Mouse (Mus musculus) midbrain, embryonic 11.5 days (tissue): ENCODE data around the gene Slx4. TPM values are rescaled to one million over a fixed set of nuclear protein-coding genes. Genes with fewer than 3 reads are reported as not detected.

ENCODE experiments used
- ATAC-seq: fragments of 200-750 bp; cut with Nextera tagmentation; 2 replicates; pipeline ENCODE4 v1.8.0; 2017; ENCODE audit warnings: moderate TSS enrichment, moderate library complexity; ENCODE audit not compliant: low FRiP score
- DNase-seq: peaks from one replicate; pipeline ENCODE4 v3.0.0; 2015; ENCODE audit warnings: low spot score; ENCODE audit errors: missing footprints
- H3K27ac ChIP-seq: fragments of 300-500 bp; sonication (generic); 2 replicates; pipeline ENCODE4 v1.5.1; 2014; ENCODE audit warnings: low read depth, low read length
- H3K27me3 ChIP-seq: fragments of 300-500 bp; sonication (generic); 2 replicates; pipeline ENCODE4 v1.6.1; 2014; ENCODE audit warnings: mild to moderate bottlenecking, low read length, moderate library complexity, mixed read lengths; ENCODE audit not compliant: control insufficient read depth, insufficient read depth
- H3K36me3 ChIP-seq: fragments of 300-500 bp; sonication (generic); 2 replicates; pipeline ENCODE4 v1.6.1; 2014; ENCODE audit warnings: mild to moderate bottlenecking, low read length, moderate library complexity, mixed read lengths; ENCODE audit not compliant: control insufficient read depth, insufficient read depth
- H3K4me1 ChIP-seq: fragments of 300-500 bp; sonication (generic); 2 replicates; pipeline ENCODE4 v1.6.1; 2014; ENCODE audit warnings: low read length; ENCODE audit not compliant: control insufficient read depth, insufficient read depth
- H3K4me2 ChIP-seq: fragments of 300-500 bp; sonication (generic); 2 replicates; pipeline ENCODE4 v1.6.1; 2014; ENCODE audit warnings: mild to moderate bottlenecking, moderate library complexity
- H3K4me3 ChIP-seq: fragments of 300-500 bp; sonication (generic); 2 replicates; pipeline ENCODE4 v1.5.1; 2014; ENCODE audit warnings: low read depth, low read length
- H3K9ac ChIP-seq: fragments of 300-500 bp; sonication (generic); 2 replicates; pipeline ENCODE4 v1.6.1; 2014; ENCODE audit warnings: low read length
- H3K9me3 ChIP-seq: fragments of 300-500 bp; sonication (generic); 2 replicates; pipeline ENCODE4 v1.6.1; 2016; ENCODE audit warnings: low read length; ENCODE audit not compliant: control insufficient read depth
- WGBS: fragments of 180-500 bp; shearing (Covaris S2); extraction: QIAGEN DNeasy Blood & Tissue Kit; methylation state at CpG from one replicate; pipeline ENCODE4 v1.1.7; 2014; 5-methylcytosine and 5-hydroxymethylcytosine counted together
- polyA plus RNA-seq: library from polyadenylated mRNA; unstranded; fragments of >200 nt; fragmentation: Nextera tagmentation; extraction: Ambion mirVana; gene quantifications from 2 replicates; pipeline ENCODE4 v1.2.1, GENCODE M21; 2014

Slx4 gene
- polyA plus RNA-seq, 1 experiment from 2014 or later = 25.1 TPM

GRCm38 (mm10) chr16:4034476-4034875 is 30.9 kb upstream of the Slx4 start:
- Histone ChIP-seq H3K4me2 (no peak overlapping the region), H3K27me3 (no peaks in the 10 kb centered on the region), H3K27ac (no peak overlapping the region), H3K9me3 (no peaks in the 10 kb centered on the region), H3K9ac (no peak overlapping the region), H3K4me1 (peaks cover 2% of the 10 kb centered on the region; the same call in 1 of the 2 replicates), H3K4me3 (no peak overlapping the region), H3K36me3 (peaks cover 10% of the 10 kb centered on the region)
- 75% methylated on average over 3 of the region's 3 CpGs for WGBS
- no peak for DNase-seq
- no peak for ATAC-seq

DNA sequence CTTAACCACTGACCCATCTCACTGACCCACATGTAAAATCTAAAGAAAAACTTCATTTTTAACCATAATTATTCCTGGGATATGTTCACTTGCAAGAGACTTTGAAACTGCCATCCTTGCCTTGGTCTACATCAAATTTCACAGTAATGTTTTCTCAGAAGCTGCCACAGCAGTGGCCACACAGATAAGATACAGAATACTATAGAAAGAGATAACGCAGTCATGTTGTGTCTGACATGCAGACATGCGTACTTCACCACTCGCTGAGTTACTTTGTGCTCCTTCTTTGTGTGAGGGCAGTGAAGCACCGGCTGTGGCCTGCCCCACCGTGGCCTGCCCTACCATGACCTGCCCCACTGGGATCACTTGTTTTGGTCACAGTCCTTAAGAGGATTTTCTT is 30.4 kb upstream of the Slx4 start:
- no peak overlapping the region for H3K27ac ChIP-seq
- WGBS = 33% methylated on average over 5 of the region's 5 CpGs
- H3K4me2 ChIP-seq = no peak overlapping the region
- H3K9me3 ChIP-seq = no peaks in the 10 kb centered on the region
- ATAC-seq (no peak), DNase-seq (no peak)
- no peaks in the 10 kb centered on the region for H3K27me3 ChIP-seq
- no peak overlapping the region for H3K9ac ChIP-seq
- H3K36me3 ChIP-seq = peaks cover 10% of the 10 kb centered on the region
- peaks cover 2% of the 10 kb centered on the region; the same call in 1 of the 2 replicates for H3K4me1 ChIP-seq
- H3K4me3 ChIP-seq = no peak overlapping the region

GRCm38 (mm10) chr16:4032341-4032748 is 28.8 kb upstream of the Slx4 start:
- Histone ChIP-seq H3K4me2 (no peak overlapping the region), H3K9me3 (no peaks in the 10 kb centered on the region), H3K27me3 (no peaks in the 10 kb centered on the region), H3K36me3 (peaks cover under 1% of the 10 kb centered on the region; the same call in 1 of the 2 replicates), H3K9ac (no peak overlapping the region), H3K4me1 (peaks cover 2% of the 10 kb centered on the region; the same call in 1 of the 2 replicates), H3K4me3 (no peak overlapping the region), H3K27ac (no peak overlapping the region)
- no peak for DNase-seq
- 89% methylated on average over 6 of the region's 6 CpGs for WGBS
- ATAC-seq = no peak

- no peaks in the 10 kb centered on the region for H3K27me3 ChIP-seq
- no peak overlapping the region for H3K4me2 ChIP-seq
- no peaks in the 10 kb centered on the region for H3K36me3 ChIP-seq
- no peak overlapping the region for H3K4me3 ChIP-seq
- DNase-seq = no peak
- H3K4me1 ChIP-seq = peaks cover 2% of the 10 kb centered on the region; the same call in 1 of the 2 replicates
- H3K27ac ChIP-seq = no peak overlapping the region
- 74% methylated on average over 6 of the region's 6 CpGs for WGBS
- no peaks in the 10 kb centered on the region for H3K9me3 ChIP-seq
- ATAC-seq = no peak
- H3K9ac ChIP-seq = no peak overlapping the region
Measured at GRCm38 (mm10) chr16:4031441-4032274, 28.1 kb upstream of the Slx4 start.

GRCm38 (mm10) chr16:4030501-4030900 is 26.9 kb upstream of the Slx4 start:
- WGBS = 95% methylated on average over 10 of the region's 10 CpGs
- DNase-seq (no peak), ATAC-seq (no peak)
- Histone ChIP-seq H3K4me3 (no peak overlapping the region), H3K4me1 (peaks cover 2% of the 10 kb centered on the region; the same call in 1 of the 2 replicates), H3K9ac (no peak overlapping the region), H3K27me3 (no peaks in the 10 kb centered on the region), H3K4me2 (no peak overlapping the region), H3K9me3 (no peaks in the 10 kb centered on the region), H3K36me3 (no peaks in the 10 kb centered on the region), H3K27ac (no peak overlapping the region)

DNA sequence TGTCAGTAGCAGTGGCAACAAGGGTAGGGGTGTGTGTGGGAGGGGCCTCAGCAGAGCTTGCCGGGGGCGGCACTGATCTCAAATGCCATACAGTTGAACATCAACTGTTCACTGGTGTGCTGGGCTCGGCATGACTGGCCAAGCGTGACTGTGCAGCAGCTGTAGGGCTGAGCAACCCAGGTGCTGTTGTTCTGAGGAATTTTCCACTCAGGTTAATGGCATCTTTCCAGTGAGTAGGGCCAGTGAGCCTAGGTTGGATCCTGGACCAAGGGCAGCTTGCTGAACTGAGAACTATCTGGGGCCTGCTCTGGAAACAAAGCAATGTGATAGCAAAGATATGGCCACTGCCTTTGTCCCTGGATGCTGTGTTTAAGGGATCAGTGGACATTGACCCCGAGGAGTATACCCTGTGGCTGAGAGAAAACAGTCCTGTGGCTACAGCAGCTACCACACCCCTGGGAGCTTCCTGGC is 25.8 kb upstream of the Slx4 start:
- WGBS = 74% methylated on average over 5 of the region's 5 CpGs
- Histone ChIP-seq H3K9me3 (no peaks in the 10 kb centered on the region), H3K4me1 (peaks cover 2% of the 10 kb centered on the region; the same call in 1 of the 2 replicates), H3K4me3 (no peak overlapping the region), H3K27ac (no peak overlapping the region), H3K36me3 (no peaks in the 10 kb centered on the region), H3K4me2 (no peak overlapping the region), H3K27me3 (no peaks in the 10 kb centered on the region), H3K9ac (no peak overlapping the region)
- ATAC-seq (no peak), DNase-seq (no peak)

- 86% methylated on average over 3 of the region's 3 CpGs for WGBS
- no peak for ATAC-seq
Measured at GRCm38 (mm10) chr16:4027211-4027610, 23.6 kb upstream of the Slx4 start.

GRCm38 (mm10) chr16:4026672-4027071 is 23.1 kb upstream of the Slx4 start:
- ATAC-seq = no peak
- 78% methylated on average over 1 of the region's 1 CpGs for WGBS
- Histone ChIP-seq H3K36me3 (no peaks in the 10 kb centered on the region), H3K27ac (no peak overlapping the region), H3K4me3 (no peak overlapping the region), H3K27me3 (no peaks in the 10 kb centered on the region), H3K9me3 (no peaks in the 10 kb centered on the region), H3K4me1 (no peaks in the 10 kb centered on the region), H3K9ac (no peak overlapping the region), H3K4me2 (no peak overlapping the region)
- DNase-seq = no peak

More at GRCm38 (mm10) chr16:4027211-4027610, 23.6 kb upstream of the Slx4 start:
- Histone ChIP-seq H3K4me2 (no peak overlapping the region), H3K27ac (no peak overlapping the region), H3K4me3 (no peak overlapping the region), H3K9me3 (no peaks in the 10 kb centered on the region), H3K4me1 (no peaks in the 10 kb centered on the region), H3K9ac (no peak overlapping the region), H3K36me3 (no peaks in the 10 kb centered on the region), H3K27me3 (no peaks in the 10 kb centered on the region)
- DNase-seq = no peak

DNA sequence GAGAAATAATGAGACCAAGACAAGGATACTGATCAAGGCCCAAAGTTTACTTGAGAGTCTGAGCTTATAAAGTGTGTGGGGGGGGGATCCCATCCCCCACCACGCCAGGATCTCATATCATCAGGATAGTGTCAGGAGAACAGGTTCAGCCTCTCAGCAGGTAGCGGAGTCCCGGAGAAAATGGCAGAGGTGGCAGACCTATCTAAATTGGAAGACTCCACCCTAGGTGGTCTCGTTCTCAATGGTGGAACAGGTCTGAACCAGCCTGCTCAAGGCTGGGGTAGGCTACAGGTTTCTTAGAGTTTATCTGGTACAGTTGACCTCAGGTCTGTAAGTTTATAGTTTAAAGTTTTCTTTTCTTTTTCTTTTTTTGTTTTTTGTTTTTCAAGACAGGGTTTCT is 19.1 kb upstream of the Slx4 start:
- no peak overlapping the region for H3K27ac ChIP-seq
- no peak for DNase-seq
- no peak overlapping the region for H3K9ac ChIP-seq
- H3K9me3 ChIP-seq = no peaks in the 10 kb centered on the region
- no peak overlapping the region for H3K4me3 ChIP-seq
- ATAC-seq = no peak
- H3K36me3 ChIP-seq = no peaks in the 10 kb centered on the region
- no peaks in the 10 kb centered on the region for H3K4me1 ChIP-seq
- no peaks in the 10 kb centered on the region for H3K27me3 ChIP-seq
- 80% methylated on average over 4 of the region's 4 CpGs for WGBS
- H3K4me2 ChIP-seq = no peak overlapping the region
